Mouse (Mus musculus) G1E (cell line): ENCODE measurements around the gene Mrpl51. TPM values are rescaled to one million over a fixed set of nuclear protein-coding genes. Genes with fewer than 3 reads are reported as not detected.

Source experiments
- ATAC-seq: 2 replicates; pipeline ENCODE4 v1.8.0; 2016; ENCODE audit warnings: mild to moderate bottlenecking; ENCODE audit not compliant: insufficient number of reproducible peaks, poor library complexity, low FRiP score, severe bottlenecking; ENCODE audit errors: extremely low read depth
- DNase-seq: peaks from one replicate; pipeline ENCODE4 v3.0.0; 2012; ENCODE audit warnings: low spot score
- H3K27me3 ChIP-seq: 2 replicates; pipeline ENCODE4 v1.6.1; 2012; ENCODE audit warnings: mild to moderate bottlenecking, low read length, inconsistent platforms; ENCODE audit not compliant: insufficient read depth
- H3K36me3 ChIP-seq: replicated peaks from 2 replicates; pipeline ENCODE3; 2012; ENCODE audit warnings: mild to moderate bottlenecking, inconsistent platforms
- H3K4me1 ChIP-seq: 2 replicates; pipeline ENCODE4 v1.6.1; 2012; ENCODE audit warnings: low read depth, low read length, inconsistent platforms, mixed read lengths; ENCODE audit not compliant: insufficient read depth
- H3K4me3 ChIP-seq: 2 replicates; pipeline ENCODE4 v1.5.1; 2012; ENCODE audit warnings: low read depth, mild to moderate bottlenecking, inconsistent platforms, low read length, moderate library complexity, mixed read lengths
- H3K9me3 ChIP-seq: replicated peaks from 2 replicates; pipeline ENCODE4 v1.6.1; 2012; ENCODE audit warnings: inconsistent platforms
- CTCF ChIP-seq: IDR thresholded peaks from 2 replicates; pipeline ENCODE4 v1.5.1; 2012; ENCODE audit warnings: low read depth, low read length, inconsistent platforms, mixed read lengths
- GATA1 ChIP-seq: IDR thresholded peaks from 2 replicates; pipeline ENCODE4 v1.6.1; 2012; ENCODE audit warnings: borderline replicate concordance, low read length, inconsistent platforms, mixed read lengths
- GATA2 ChIP-seq: IDR thresholded peaks from 2 replicates; pipeline ENCODE4 v1.6.1; 2012; ENCODE audit warnings: low read depth, low read length, inconsistent platforms, borderline replicate concordance
- POLR2AphosphoS5 ChIP-seq: IDR thresholded peaks from 2 replicates; pipeline ENCODE4 v1.6.1; 2012; ENCODE audit warnings: low read depth, low read length, inconsistent platforms; ENCODE audit not compliant: insufficient replicate concordance
- TAL1 ChIP-seq: conservative IDR thresholded peaks from 2 replicates; pipeline ENCODE4 v1.6.1; 2012; ENCODE audit warnings: low read depth, low read length, inconsistent platforms, mixed read lengths
- polyA plus RNA-seq: library from polyadenylated mRNA; stranded (reverse); fragments of >175 nt; gene quantifications from 2 replicates; pipeline ENCODE4 v1.2.3, GENCODE M21; 2012
- total RNA-seq, 2 experiments: library from RNA; stranded (forward) in 1 of 2; stranded (reverse) in 1 of 2; fragments of 200-1000 nt in 1 of 2; fragments of >200 nt in 1 of 2; fragmentation: Nextera tagmentation in 1 of 2; gene quantifications; 2 replicates each; pipeline ENCODE4 v1.2.3; 2014 to 2017

Gene Mrpl51
- total and polyA plus RNA-seq, 3 experiments: 59.6 to 156 (median 114) TPM

DNA sequence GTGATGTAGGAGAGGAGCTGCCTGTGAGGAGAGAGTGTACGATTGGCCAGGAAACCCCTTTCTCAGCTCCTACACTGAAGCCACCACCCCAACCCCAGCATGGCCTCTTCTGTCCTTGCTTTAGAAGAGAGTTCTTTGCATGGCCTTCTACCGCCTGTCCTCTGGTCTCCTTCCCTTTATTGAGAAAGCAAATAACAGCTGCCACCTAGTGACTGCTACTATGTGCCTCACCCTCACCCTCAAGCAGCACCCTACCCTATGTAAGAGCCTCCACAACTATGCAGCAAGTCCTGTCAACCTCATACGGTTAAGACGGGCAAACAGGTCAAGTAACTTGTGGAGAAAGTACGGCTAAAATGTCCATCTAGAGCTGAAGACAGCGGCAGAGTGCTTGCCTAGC is 21.4 kb upstream of the Mrpl51 start:
- no peak overlapping the region for H3K4me3 ChIP-seq
- ATAC-seq (no peak), DNase-seq (no peak)
- H3K4me1 ChIP-seq: peaks cover 52% of the 10 kb centered on the region
- H3K27me3 ChIP-seq: no peaks in the 10 kb centered on the region
- peaks cover 87% of the 10 kb centered on the region for H3K36me3 ChIP-seq
- no peak for TF ChIP-seq TAL1
- no peak for TF ChIP-seq GATA1
- TF ChIP-seq POLR2AphosphoS5: no peak
- no peak for TF ChIP-seq CTCF
- no peak for TF ChIP-seq GATA2
- H3K9me3 ChIP-seq: no peaks in the 10 kb centered on the region

DNA sequence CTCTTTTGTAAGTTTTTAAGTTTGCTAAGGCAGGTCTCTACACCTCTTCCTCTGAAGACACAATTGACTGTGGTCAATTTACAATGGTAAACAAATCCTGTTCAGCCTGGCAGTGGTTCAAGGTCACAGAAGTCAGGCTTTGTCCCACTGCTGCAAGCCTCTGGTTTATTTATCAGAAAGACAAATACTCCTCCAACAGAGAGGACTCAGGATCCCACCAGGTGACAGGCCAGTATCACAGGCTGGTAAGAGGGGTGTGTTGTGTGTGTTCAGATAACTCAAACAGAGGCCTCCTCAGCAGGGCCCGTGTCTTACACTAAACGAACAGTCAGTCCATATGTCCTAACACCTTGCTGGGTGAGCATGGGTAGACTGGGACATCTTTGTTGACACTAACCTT is 19.1 kb upstream of the Mrpl51 start:
- H3K9me3 ChIP-seq: no peaks in the 10 kb centered on the region
- H3K4me3 ChIP-seq: no peak overlapping the region
- ATAC-seq (no peak), DNase-seq (no peak)
- no peaks in the 10 kb centered on the region for H3K27me3 ChIP-seq
- peaks cover 39% of the 10 kb centered on the region for H3K4me1 ChIP-seq
- TF ChIP-seq GATA1: no peak
- TF ChIP-seq GATA2: no peak
- no peak for TF ChIP-seq CTCF
- no peak for TF ChIP-seq POLR2AphosphoS5
- TF ChIP-seq TAL1: no peak
- H3K36me3 ChIP-seq: peaks cover 100% of the 10 kb centered on the region

DNA sequence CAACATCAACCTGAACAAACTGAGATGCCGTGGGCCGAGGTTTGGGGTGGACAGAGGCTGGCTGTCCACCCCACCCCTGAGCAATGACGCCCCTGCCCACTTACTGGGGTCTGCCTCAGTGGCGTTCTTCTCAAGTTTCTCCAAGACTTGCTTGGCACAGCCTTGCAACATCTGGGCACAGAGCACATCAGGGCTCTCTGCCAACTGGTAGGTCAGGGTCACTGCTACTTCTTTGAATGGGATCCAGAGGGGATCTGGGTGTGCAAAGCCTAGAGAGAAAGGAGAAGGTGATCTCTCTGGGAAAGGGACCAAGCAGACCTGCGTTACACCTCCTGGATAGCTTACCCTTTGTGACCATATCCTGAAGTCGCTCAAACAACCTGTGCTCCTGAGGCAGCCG is 18.3 kb upstream of the Mrpl51 start:
- H3K9me3 ChIP-seq: no peaks in the 10 kb centered on the region
- H3K36me3 ChIP-seq: peaks cover 100% of the 10 kb centered on the region
- no peak for TF ChIP-seq TAL1
- no peak for TF ChIP-seq GATA2
- no peak for TF ChIP-seq POLR2AphosphoS5
- no peak for TF ChIP-seq GATA1
- no peak for TF ChIP-seq CTCF
- no peak for DNase-seq
- no peaks in the 10 kb centered on the region for H3K27me3 ChIP-seq
- peaks cover 31% of the 10 kb centered on the region for H3K4me1 ChIP-seq
- no peak overlapping the region for H3K4me3 ChIP-seq
- no peak for ATAC-seq

DNA sequence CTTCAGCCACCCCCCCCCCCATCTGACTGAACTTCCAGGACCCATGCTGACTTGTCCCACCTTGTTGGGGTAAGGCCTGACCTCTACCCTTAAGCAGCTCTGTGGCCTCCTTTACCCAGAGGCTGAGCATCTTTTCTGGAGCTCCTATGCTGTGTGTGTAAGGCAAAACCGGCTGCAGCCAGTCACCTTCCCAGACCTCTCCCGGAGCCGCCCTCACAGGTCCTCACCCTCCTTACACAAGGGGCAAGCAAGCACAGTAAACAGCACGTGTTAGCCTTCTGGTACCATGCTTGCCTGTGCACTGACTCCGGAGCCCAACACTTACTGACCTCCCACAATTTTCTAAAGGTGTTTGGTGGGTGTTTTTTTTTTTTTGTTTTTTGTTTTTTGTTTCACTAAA is 16.1 kb upstream of the Mrpl51 start:
- TF ChIP-seq TAL1 (no peak), POLR2AphosphoS5 (no peak), CTCF (no peak), GATA1 (no peak), GATA2 (no peak)
- H3K4me3 ChIP-seq: no peak overlapping the region
- no peaks in the 10 kb centered on the region for H3K27me3 ChIP-seq
- H3K36me3 ChIP-seq: peaks cover 97% of the 10 kb centered on the region
- no peaks in the 10 kb centered on the region for H3K9me3 ChIP-seq
- peaks cover 12% of the 10 kb centered on the region for H3K4me1 ChIP-seq
- no peak for ATAC-seq
- DNase-seq: no peak

DNA sequence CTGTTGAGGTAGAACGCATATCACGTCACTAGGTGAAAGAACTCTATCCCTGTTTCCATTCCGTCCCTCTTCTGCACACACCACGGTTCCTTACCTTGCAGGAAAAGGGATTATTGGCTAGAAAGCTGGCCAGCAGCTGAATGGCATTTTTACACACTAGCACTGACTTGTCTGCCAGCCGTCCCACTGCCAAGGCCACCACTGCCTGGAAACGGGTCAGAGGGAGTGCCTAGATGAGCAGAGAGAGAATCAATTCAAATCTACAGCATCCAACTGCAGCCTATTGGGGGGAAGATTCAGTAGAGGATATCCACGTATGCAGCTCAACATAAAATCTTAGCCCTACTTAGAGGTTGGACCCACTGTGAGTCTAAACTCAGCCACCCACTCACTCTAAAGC is 12.0 kb upstream of the Mrpl51 start:
- no peaks in the 10 kb centered on the region for H3K4me1 ChIP-seq
- no peak for TF ChIP-seq GATA2
- TF ChIP-seq GATA1: no peak
- no peak for TF ChIP-seq TAL1
- no peak for TF ChIP-seq POLR2AphosphoS5
- no peak for TF ChIP-seq CTCF
- H3K27me3 ChIP-seq: no peaks in the 10 kb centered on the region
- no peaks in the 10 kb centered on the region for H3K9me3 ChIP-seq
- peaks cover 96% of the 10 kb centered on the region for H3K36me3 ChIP-seq
- DNase-seq: no peak
- ATAC-seq: no peak
- no peak overlapping the region for H3K4me3 ChIP-seq

DNA sequence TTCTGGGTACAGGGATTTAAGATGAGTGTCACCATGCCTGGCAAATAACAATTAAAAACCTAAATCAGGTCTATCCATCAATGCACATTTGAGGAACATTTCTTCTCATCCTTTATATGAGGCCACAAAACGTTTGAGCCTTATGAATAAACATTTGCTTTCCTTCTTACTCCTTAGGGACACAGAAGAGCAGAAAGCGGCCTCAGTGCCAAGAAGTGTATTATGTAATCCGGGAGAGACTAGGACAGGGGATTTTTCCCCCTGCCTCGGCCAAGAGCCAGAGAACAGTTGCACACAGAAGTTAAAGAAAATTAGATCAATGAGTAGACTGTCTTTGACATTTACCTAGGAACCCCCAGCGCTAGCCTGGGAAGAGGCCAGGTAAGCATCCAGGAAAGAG is 9.5 kb upstream of the Mrpl51 start:
- ATAC-seq (no peak), DNase-seq (no peak)
- Histone ChIP-seq H3K9me3 (no peaks in the 10 kb centered on the region), H3K4me3 (no peak overlapping the region), H3K27me3 (no peaks in the 10 kb centered on the region), H3K36me3 (peaks cover 96% of the 10 kb centered on the region), H3K4me1 (peaks cover 2% of the 10 kb centered on the region; the same call in 1 of the 2 replicates)
- TF ChIP-seq CTCF (no peak), GATA2 (no peak), GATA1 (no peak), POLR2AphosphoS5 (no peak), TAL1 (no peak)

DNA sequence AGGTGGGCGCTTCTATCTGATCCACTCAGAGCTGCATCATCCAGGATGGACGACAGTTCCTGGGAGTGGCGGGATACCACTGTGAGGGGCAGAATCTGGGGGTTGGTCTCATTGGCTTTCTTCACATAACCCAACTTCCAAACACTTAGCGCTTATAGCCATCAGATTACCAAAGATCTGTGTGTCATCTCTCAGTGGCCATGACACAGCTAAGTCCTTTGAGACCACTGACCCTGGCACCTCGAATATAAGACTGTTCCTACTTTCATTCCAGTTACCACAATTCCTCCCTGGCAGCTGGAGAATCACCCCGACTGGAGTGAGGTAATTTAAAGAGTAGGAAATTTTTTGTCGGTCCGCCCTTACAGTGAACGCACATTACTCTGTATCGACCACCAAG is 5.4 kb upstream of the Mrpl51 start:
- DNase-seq (no peak), ATAC-seq (no peak)
- Histone ChIP-seq H3K36me3 (peaks cover 85% of the 10 kb centered on the region), H3K4me3 (no peak overlapping the region), H3K9me3 (no peaks in the 10 kb centered on the region), H3K4me1 (peaks cover 17% of the 10 kb centered on the region), H3K27me3 (no peaks in the 10 kb centered on the region)
- TF ChIP-seq CTCF (no peak), GATA1 (no peak), TAL1 (no peak), GATA2 (no peak), POLR2AphosphoS5 (no peak)
